Mouse (Mus musculus) urinary bladder, postnatal 0 days (tissue): Measurements from ENCODE around the gene Lce1g. TPM values are rescaled to one million over a fixed set of nuclear protein-coding genes. Genes with fewer than 3 reads are reported as not detected.

Experiments used
- polyA plus RNA-seq: library from polyadenylated mRNA; unstranded; fragments of >200 nt; fragmentation: Nextera tagmentation; extraction: Ambion mirVana; gene quantifications from 2 replicates; pipeline ENCODE4 v1.2.1, GENCODE M21; 2015

Gene Lce1g
- polyA plus RNA-seq = not detected in 2 replicates

DNA sequence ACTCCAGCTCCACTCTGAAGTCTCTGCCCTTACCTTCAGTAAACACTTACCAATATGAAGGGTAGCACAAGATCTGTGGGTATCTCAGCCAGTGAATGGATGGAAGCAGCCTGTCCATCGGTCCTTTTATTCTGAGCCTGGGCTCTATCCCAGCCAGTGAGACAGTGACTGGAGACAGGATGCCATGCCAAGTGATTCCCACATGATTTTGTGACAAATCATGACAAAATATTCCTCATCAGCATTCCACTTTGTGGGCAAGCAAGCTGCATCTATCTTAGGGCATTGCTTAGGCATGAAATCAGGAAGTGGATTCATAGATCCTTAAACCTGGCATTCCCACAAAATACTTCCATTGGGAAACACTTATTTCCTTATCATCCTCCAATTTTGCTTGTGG is at the start of gene Lce1g:
Gene Lce1g (minus strand): TSS at position 101 of the 400 bp plus-strand sequence.

DNA sequence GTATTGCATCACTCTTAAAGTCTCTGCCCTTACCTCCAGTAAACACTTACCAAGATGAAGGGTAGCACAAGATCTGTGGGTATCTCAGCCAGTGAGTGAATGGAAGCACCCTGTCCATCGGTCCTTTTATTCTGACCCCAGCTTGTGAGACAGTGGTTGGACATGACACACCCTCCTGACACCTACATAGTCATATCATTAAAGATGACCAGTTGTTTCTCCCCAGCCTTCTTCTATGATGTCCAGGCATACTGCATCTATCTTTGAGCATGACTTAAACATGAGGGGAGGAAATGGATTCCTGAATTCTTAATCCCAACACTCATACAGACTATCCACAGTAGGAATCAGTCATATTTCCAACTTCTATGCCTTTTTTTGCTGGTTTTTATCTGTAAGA is 38.3 kb upstream of the Lce1g start, which contains the start of gene Lce1j:
Gene Lce1j (minus strand): TSS at position 101 of the 400 bp plus-strand sequence.

DNA sequence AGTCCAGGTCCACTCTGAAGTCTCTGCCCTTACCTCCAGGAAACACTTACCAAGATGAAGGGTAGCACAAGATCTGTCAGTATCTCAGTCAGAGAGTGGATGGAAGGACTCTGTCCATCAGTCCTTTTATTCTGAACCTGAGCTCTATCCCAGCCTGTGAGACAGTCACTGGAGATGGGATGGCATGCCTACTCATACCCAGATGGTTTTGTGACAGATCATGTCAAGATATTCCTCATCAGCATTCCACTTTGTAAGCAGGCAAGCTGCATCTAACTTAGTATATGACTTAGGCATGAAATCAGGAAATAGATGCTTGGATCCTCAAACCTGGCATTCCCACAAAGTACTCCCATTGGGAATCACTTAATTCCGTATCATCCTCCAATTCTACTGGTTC is 26.7 kb upstream of the Lce1g start, which contains the start of gene Lce1i:
Gene Lce1i (minus strand): TSS at position 101 of the 400 bp plus-strand sequence.

DNA sequence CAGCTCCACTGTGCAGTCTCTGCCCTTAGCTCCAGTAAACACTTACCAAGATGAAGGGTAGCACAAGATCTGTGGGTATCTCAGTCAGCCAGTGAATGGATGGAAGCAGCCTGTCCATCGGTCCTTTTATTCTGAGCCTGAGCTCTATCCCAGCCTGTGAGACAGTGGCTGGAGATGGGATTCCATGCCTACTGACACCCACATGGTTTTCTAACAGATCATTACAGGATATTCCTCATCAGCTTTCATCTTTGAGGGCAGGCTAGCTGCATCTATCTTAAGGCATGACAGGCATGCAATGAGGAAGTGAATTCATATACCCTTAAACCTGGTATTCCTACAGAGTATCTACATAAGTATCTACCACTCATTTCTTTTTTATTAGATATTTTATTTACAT is 12.8 kb upstream of the Lce1g start, which contains the start of gene Lce1h:
Gene Lce1h (minus strand): TSS at position 101 of the 400 bp plus-strand sequence.

DNA sequence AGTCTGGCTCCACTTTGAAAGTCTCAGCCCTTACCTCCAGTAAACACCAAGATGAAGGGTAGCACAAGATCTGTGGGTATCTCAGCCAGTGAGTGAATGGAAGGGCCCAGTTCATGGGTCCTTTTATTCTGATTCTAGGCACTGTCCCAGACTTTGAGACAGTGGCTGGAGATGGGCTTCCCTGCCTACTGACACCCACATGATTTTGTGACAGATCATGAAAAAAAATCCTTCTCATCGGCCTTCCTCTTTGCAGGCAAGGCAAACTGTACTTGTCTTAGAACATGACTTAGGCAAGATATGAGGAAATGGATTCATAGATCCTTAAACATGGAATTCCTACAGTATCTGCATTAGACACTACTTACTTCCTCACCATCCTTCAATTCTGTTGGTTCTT is 13.1 kb downstream of the Lce1g start, which contains the start of gene Gm38119:
Gene Gm38119 (minus strand): TSS at position 101 of the 400 bp plus-strand sequence.

DNA sequence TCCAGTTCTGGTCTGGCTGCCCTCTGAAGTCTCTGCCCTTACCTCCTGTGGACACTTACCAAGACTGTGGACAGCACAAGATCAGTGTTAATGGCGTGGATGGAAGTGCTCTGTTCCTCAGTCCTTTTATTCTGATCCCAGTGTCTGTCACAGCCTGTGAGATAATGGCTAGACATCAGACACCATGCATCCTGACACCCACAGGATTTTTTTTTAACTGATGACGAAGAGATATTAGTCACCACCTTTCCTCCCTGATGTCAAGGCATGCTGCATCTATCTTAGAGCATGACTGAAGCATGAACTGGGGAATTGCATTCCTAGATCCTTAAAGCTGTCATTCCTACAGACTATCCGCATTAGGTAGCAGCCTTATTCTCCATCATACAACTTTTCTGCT is 31.9 kb downstream of the Lce1g start, which contains the start of gene Lce1f:
Gene Lce1f (minus strand): TSS at position 101 of the 400 bp plus-strand sequence.

DNA sequence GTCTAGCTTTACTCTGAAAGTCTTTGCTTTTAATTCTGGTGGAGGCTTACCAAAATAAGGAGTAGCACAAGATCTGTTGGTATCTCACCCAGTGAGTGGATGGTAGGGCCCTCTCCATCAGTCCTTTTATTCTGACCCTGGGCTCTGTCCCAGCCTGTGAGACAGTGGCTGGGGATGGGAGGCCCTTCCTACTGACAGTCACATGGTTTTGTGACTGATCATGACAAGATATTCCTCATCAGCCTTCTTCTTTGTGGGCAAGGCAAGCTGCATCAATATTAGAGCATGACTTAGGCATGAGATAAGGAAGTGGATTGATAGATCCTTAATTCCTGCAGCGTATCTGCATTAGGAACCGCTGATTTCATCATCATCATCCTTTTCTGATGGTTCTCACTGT is 43.2 kb downstream of the Lce1g start, which contains the start of gene Lce1e:
Gene Lce1e (minus strand): TSS at position 101 of the 400 bp plus-strand sequence.

Other genes starting within 250 kb of the Lce1g start
- gene 2310046K23Rik, start 217.8 kb downstream of the Lce1g start, polyA plus RNA-seq = not detected in 2 replicates
- 142 and 152 TPM in 2 replicates for gene Ivl, start 178.6 kb downstream of the Lce1g start, polyA plus RNA-seq
- not detected in 2 replicates for gene Smcp, start 163.3 kb downstream of the Lce1g start, polyA plus RNA-seq
- 0.31 TPM in 1 of 2 replicates, not detected in the other for gene 2210017I01Rik, start 144.8 kb downstream of the Lce1g start, polyA plus RNA-seq
- gene Lce6a, start 130.7 kb downstream of the Lce1g start, polyA plus RNA-seq = 2.0 and 3.0 TPM in 2 replicates
- gene Lce1a1, start 104.0 kb downstream of the Lce1g start, polyA plus RNA-seq = 0.19 TPM in 1 of 2 replicates, not detected in the other
- gene Lce1b, start 95.4 kb downstream of the Lce1g start, polyA plus RNA-seq = not detected in 2 replicates
- gene Lce1a2, start 82.0 kb downstream of the Lce1g start, polyA plus RNA-seq = not detected in 2 replicates
- not detected in 2 replicates for gene Lce1c, start 73.1 kb downstream of the Lce1g start, polyA plus RNA-seq
- not detected in 2 replicates for gene Lce1d, start 65.1 kb downstream of the Lce1g start, polyA plus RNA-seq
- not detected in 2 replicates for gene Lce1e, start 43.3 kb downstream of the Lce1g start, polyA plus RNA-seq
- gene Lce1f, start 32.0 kb downstream of the Lce1g start, polyA plus RNA-seq = not detected in 2 replicates
- gene Gm38119, start 13.2 kb downstream of the Lce1g start, polyA plus RNA-seq = not detected in 2 replicates
- not detected in 2 replicates for gene Lce1h, start 12.7 kb upstream of the Lce1g start, polyA plus RNA-seq
- not detected in 2 replicates for gene Lce1i, start 26.6 kb upstream of the Lce1g start, polyA plus RNA-seq
- gene Lce1j, start 38.2 kb upstream of the Lce1g start, polyA plus RNA-seq = not detected in 2 replicates
- not detected in 2 replicates for gene Lce1k, start 55.6 kb upstream of the Lce1g start, polyA plus RNA-seq
- gene Kprp, start 74.9 kb upstream of the Lce1g start, polyA plus RNA-seq = not detected in 2 replicates
- gene Lce1l, start 98.9 kb upstream of the Lce1g start, polyA plus RNA-seq = not detected in 2 replicates
- gene 2310050C09Rik, start 117.9 kb upstream of the Lce1g start, polyA plus RNA-seq = not detected in 2 replicates
- gene Lce3a, start 173.9 kb upstream of the Lce1g start, polyA plus RNA-seq = not detected in 2 replicates
- not detected in 2 replicates for gene Lce3b, start 180.6 kb upstream of the Lce1g start, polyA plus RNA-seq
- gene Lce3c, start 192.1 kb upstream of the Lce1g start, polyA plus RNA-seq = 0.44 TPM in 1 of 2 replicates, not detected in the other
- not detected in 2 replicates for gene Lce3d, start 205.1 kb upstream of the Lce1g start, polyA plus RNA-seq
- gene Lce3e, start 214.7 kb upstream of the Lce1g start, polyA plus RNA-seq = not detected in 2 replicates
- 0.53 TPM in 1 of 2 replicates, not detected in the other for gene Lce3f, start 239.9 kb upstream of the Lce1g start, polyA plus RNA-seq